Comparison of ENCODE assay signal across 8 mouse cellular contexts in the genomic region with DNA sequence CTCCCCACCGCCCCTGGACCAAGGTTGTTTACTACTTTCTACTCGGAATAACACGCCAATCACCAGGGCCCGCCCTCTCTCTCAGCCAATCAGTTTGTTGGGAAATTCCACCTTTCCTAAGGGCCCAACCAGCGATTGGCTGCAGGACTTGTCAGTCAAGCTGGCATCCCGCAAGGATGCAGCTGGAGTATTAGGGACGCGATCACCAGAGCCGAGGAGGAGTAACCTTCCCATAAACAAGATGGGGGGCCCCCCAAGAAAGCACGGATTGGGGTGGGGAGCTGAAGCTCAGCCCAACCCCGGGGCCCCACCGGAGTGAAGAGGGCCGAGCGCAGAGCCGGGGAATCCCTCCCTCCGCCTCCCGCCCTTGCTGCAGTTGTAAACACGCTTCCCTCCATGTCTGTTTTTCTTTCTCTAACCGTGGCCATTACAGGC.
DNase-seq lines count a peak whose midpoint lies in the region; TF ChIP-seq lines count a peak whose summit lies in the region.

No protein-coding gene starts in this region.

- H3K4me1 ChIP-seq in megakaryocyte, embryonic 14.5 days, result peaks cover 69% of the 10 kb centered on the region

- peak overlapping the region; percentile 95 for H3K27ac ChIP-seq in gastrocnemius, adult 2 months

- H3K4me3 ChIP-seq in gastrocnemius, adult 2 months, result peak overlapping the region; percentile 85
- peak overlapping the region; percentile 95 for H3K4me3 ChIP-seq in megakaryocyte, embryonic 14.5 days (replicated peaks)

- no peaks in the 10 kb centered on the region for H3K27me3 ChIP-seq in megakaryocyte, embryonic 14.5 days (replicated peaks)

- no peaks in the 10 kb centered on the region for H3K36me3 ChIP-seq in megakaryocyte, embryonic 14.5 days (replicated peaks; ENCODE audit: low read length)

- DNase-seq in WW6 (ENCODE audit: low read depth, low spot score), result peak; percentile 97
- DNase-seq in cerebellum, postnatal 4 days (ENCODE audit: low spot score in 2 of 2), result peak; percentile 97 to 99
- peak; percentile 99 for DNase-seq in gastrocnemius, adult 2 months
- DNase-seq in hindlimb bud, embryonic 11.5 days (ENCODE audit: extremely low spot score, low read depth, low spot score), result peak; percentile 99
- DNase-seq in left cerebral cortex, adult 8-10 months (ENCODE audit: low spot score in 2 of 2), result peak; percentile 99
- peak; percentile 100 for DNase-seq in right cerebral cortex, postnatal 10 days (ENCODE audit: low spot score in 2 of 2)
- DNase-seq in urinary bladder, postnatal 25 days (ENCODE audit: low spot score), result peak; percentile 94

- no peak for TF ChIP-seq CTCF in gastrocnemius, adult 2 months (IDR thresholded peaks at IDR 0.05)

- intact Hi-C loops in gastrocnemius, adult 2 months (cut with DNase I), result loop anchor here (5.0 kb wide), 1 partner anchor 42 kb away; no protein-coding TSS in a partner anchor

- H3K9me3 ChIP-seq in megakaryocyte, embryonic 14.5 days, result no peaks in the 10 kb centered on the region

Comparison
In these comparisons a context has a peak if more than half of its experiments do, and no peak if none do; other contexts are left out.
1. Peak in every context shown above with its lines: DNase-seq, H3K4me3 ChIP-seq and H3K27ac ChIP-seq.